22 mouse cellular contexts compared by ENCODE assay signal in the genomic region with DNA sequence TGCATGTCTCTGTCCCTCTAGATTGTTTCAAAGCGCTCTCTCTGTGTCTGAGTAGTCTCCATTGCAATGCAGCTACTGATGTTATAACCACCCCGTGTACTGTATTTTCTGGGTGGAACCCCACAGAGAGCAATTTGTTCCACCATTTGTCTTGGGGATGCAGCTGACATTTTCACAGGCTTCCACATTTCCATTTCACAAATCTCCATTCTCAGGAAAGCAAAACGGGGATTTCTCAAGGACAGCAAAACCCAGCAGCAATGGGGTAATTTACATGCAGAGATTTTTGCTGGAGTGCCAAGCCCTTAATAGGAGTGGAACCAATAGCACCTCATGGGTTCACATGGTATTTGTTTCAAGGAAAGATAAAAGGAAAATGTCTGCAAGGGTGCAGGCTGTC.
DNase-seq lines count a peak whose midpoint lies in the region; ATAC-seq lines count a peak whose summit lies in the region.
"Had no signal": no experiment of that assay in that cellular context is flagged by ENCODE, and none has a peak within 500 bp of the region (broad histone marks: within the 10 kb centered on the region; RNA-seq: fewer than 3 reads in every experiment).

No protein-coding gene starts in this region.

- DNase-seq in cerebellum, adult 9-11 months = peak; percentile 11
- no peak for DNase-seq in cerebellum, postnatal 4 days (ENCODE audit: low spot score in 2 of 2)
- no peak for DNase-seq in midbrain, embryonic 10.5 days (ENCODE audit: low spot score)
- DNase-seq in adrenal gland, postnatal 14 days = no peak
- DNase-seq: adrenal gland, postnatal 25 days; gastrocnemius, postnatal 14 days; heart, adult 18-20 months; heart, postnatal 36 days; kidney, postnatal 4 days; layer of hippocampus, adult 9-11 months; lung, embryonic 14.5 days; lung, postnatal 4 days; thymus, postnatal 25 days had no signal

- WGBS in midbrain, embryonic 13.5 days = 22% methylated on average over 3 of the region's 3 CpGs
- WGBS in midbrain, embryonic 10.5 days = 65% methylated on average over 3 of the region's 3 CpGs
- WGBS in hindbrain, embryonic 16.5 days = 28% methylated on average over 3 of the region's 3 CpGs
- 36% methylated on average over 3 of the region's 3 CpGs for WGBS in heart, embryonic 12.5 days

- no peaks in the 10 kb centered on the region for H3K9me3 ChIP-seq in midbrain, embryonic 13.5 days
- H3K9me3 ChIP-seq in midbrain, embryonic 10.5 days (replicated peaks) = no peaks in the 10 kb centered on the region
- no peaks in the 10 kb centered on the region for H3K9me3 ChIP-seq in hindbrain, embryonic 16.5 days (ENCODE audit: control insufficient read depth, low read length)
- H3K9me3 ChIP-seq in heart, embryonic 12.5 days (replicated peaks) = no peaks in the 10 kb centered on the region
- H3K9me3 ChIP-seq: forebrain, embryonic 15.5 days; intestine, embryonic 15.5 days had no signal

- peak; percentile 81 for ATAC-seq in midbrain, embryonic 13.5 days
- peak; percentile 61; the same call in 1 of the 2 replicates for ATAC-seq in hindbrain, embryonic 16.5 days
- no peak for ATAC-seq in heart, embryonic 12.5 days (ENCODE audit: insufficient number of reproducible peaks, low FRiP score)
- ATAC-seq: activated CD4-positive, CD25-positive, alpha-beta regulatory T cell, adult 4 months; forebrain, embryonic 15.5 days; intestine, embryonic 15.5 days; liver, embryonic 12.5 days had no signal

- H3K4me1 ChIP-seq in midbrain, embryonic 13.5 days (replicated peaks) = peaks cover 24% of the 10 kb centered on the region
- H3K4me1 ChIP-seq in midbrain, embryonic 10.5 days = peaks cover 9% of the 10 kb centered on the region; the same call in 1 of the 2 replicates
- peaks cover 3% of the 10 kb centered on the region; the same call in 1 of the 2 replicates for H3K4me1 ChIP-seq in hindbrain, embryonic 16.5 days (ENCODE audit: control insufficient read depth, insufficient read depth, low read depth, low read length)
- H3K4me1 ChIP-seq in heart, embryonic 12.5 days (replicated peaks) = no peaks in the 10 kb centered on the region
- H3K4me1 ChIP-seq: forebrain, embryonic 15.5 days; intestine, embryonic 15.5 days; liver, embryonic 12.5 days had no signal

- no peak overlapping the region for H3K4me2 ChIP-seq in midbrain, embryonic 13.5 days (replicated peaks)
- H3K4me2 ChIP-seq in hindbrain, embryonic 16.5 days (ENCODE audit: low read length) = no peak overlapping the region
- H3K4me2 ChIP-seq in heart, embryonic 12.5 days = no peak overlapping the region
- H3K4me2 ChIP-seq: forebrain, embryonic 15.5 days; intestine, embryonic 15.5 days; liver, embryonic 12.5 days; lung, embryonic 14.5 days had no signal

- peak overlapping the region; percentile 65 for H3K27ac ChIP-seq in midbrain, embryonic 13.5 days
- no peak overlapping the region for H3K27ac ChIP-seq in midbrain, embryonic 10.5 days (replicated peaks)
- H3K27ac ChIP-seq in hindbrain, embryonic 16.5 days (ENCODE audit: low read depth, low read length) = peak overlapping the region; percentile 34; the same call in 1 of the 2 replicates
- H3K27ac ChIP-seq in heart, embryonic 12.5 days (ENCODE audit: poor library complexity, severe bottlenecking) = no peak overlapping the region
- H3K27ac ChIP-seq: forebrain, embryonic 15.5 days; intestine, embryonic 15.5 days; left cerebral cortex, adult 2 months; liver, embryonic 12.5 days had no signal

- no peaks in the 10 kb centered on the region for H3K36me3 ChIP-seq in midbrain, embryonic 13.5 days
- no peaks in the 10 kb centered on the region for H3K36me3 ChIP-seq in midbrain, embryonic 10.5 days
- H3K36me3 ChIP-seq in hindbrain, embryonic 16.5 days (ENCODE audit: control insufficient read depth, insufficient read depth, low read length) = no peaks in the 10 kb centered on the region
- H3K36me3 ChIP-seq in heart, embryonic 12.5 days = no peaks in the 10 kb centered on the region
- H3K36me3 ChIP-seq: forebrain, embryonic 15.5 days; G1E; intestine, embryonic 15.5 days; liver, embryonic 12.5 days had no signal

- H3K27me3 ChIP-seq in midbrain, embryonic 13.5 days = no peaks in the 10 kb centered on the region
- no peaks in the 10 kb centered on the region for H3K27me3 ChIP-seq in midbrain, embryonic 10.5 days (ENCODE audit: low read depth, poor library complexity, severe bottlenecking)
- H3K27me3 ChIP-seq in hindbrain, embryonic 16.5 days (replicated peaks; ENCODE audit: control insufficient read depth, insufficient read depth, low read length) = no peaks in the 10 kb centered on the region
- no peaks in the 10 kb centered on the region; the same call in 1 of the 2 replicates for H3K27me3 ChIP-seq in heart, embryonic 12.5 days (replicated peaks)
- H3K27me3 ChIP-seq: forebrain, embryonic 15.5 days; intestine, embryonic 15.5 days; liver, embryonic 12.5 days had no signal

- no peak overlapping the region for H3K4me3 ChIP-seq in midbrain, embryonic 13.5 days (replicated peaks)
- no peak overlapping the region for H3K4me3 ChIP-seq in midbrain, embryonic 10.5 days
- H3K4me3 ChIP-seq in hindbrain, embryonic 16.5 days (ENCODE audit: low read length) = no peak overlapping the region
- no peak overlapping the region for H3K4me3 ChIP-seq in heart, embryonic 12.5 days
- H3K4me3 ChIP-seq: forebrain, embryonic 15.5 days; intestine, embryonic 15.5 days; left cerebral cortex, adult 2 months; liver, embryonic 12.5 days had no signal

- no peak overlapping the region for H3K9ac ChIP-seq in midbrain, embryonic 13.5 days (replicated peaks)
- no peak overlapping the region for H3K9ac ChIP-seq in hindbrain, embryonic 16.5 days (ENCODE audit: low read depth, low read length)
- no peak overlapping the region for H3K9ac ChIP-seq in heart, embryonic 12.5 days
- H3K9ac ChIP-seq: forebrain, embryonic 15.5 days; intestine, embryonic 15.5 days; liver, embryonic 12.5 days; lung, embryonic 14.5 days had no signal

Comparison
In these comparisons a context has a peak if more than half of its experiments do, and no peak if none do; other contexts are left out.
1. H3K27ac ChIP-seq: peak in midbrain, embryonic 13.5 days (single experiment) and hindbrain, embryonic 16.5 days (single experiment); none in midbrain, embryonic 10.5 days (single experiment) and heart, embryonic 12.5 days (single experiment).